Mouse (Mus musculus) adipose tissue, adult 10 weeks (tissue): ENCODE results near the gene Igsf8. TPM values are rescaled to one million over a fixed set of nuclear protein-coding genes. Genes with fewer than 3 reads are reported as not detected.

ENCODE experiments used
- polyA plus RNA-seq: library from polyadenylated mRNA; stranded (reverse); fragments of 350-450 nt; fragmentation: Illumina TruSeq; extraction: RNeasy Lipid Tissue Mini Kit (QIAGEN cat#74804); gene quantifications from one replicate; pipeline ENCODE4 v1.2.3, GENCODE M21; 2014; ENCODE audit warnings: low read depth, low replicate concordance

Igsf8 gene
- 34.2 TPM for polyA plus RNA-seq

GRCm38 (mm10) chr1:172261477-172262078 is at the start of gene Igsf8:
Gene Igsf8 (plus strand): TSS chr1:172261641.

GRCm38 (mm10) chr1:172219451-172220406 is 41.7 kb upstream of the Igsf8 start, which contains the start of gene Casq1:
Gene Casq1 (minus strand): TSS chr1:172219868.

GRCm38 (mm10) chr1:172258314-172258713 is 3.1 kb upstream of the Igsf8 start, which contains the start of gene Atp1a4:
Gene Atp1a4 (minus strand): TSS chr1:172258414.

GRCm38 (mm10) chr1:172297611-172298537 is 36.4 kb downstream of the Igsf8 start, which contains the start of gene Atp1a2:
Gene Atp1a2 (minus strand): TSS chr1:172298064.

GRCm38 (mm10) chr1:172329131-172329530 is 67.7 kb downstream of the Igsf8 start, which contains the start of gene Kcnj9:
Gene Kcnj9 (minus strand): TSS chr1:172329318.

GRCm38 (mm10) chr1:172340729-172341321 is 79.4 kb downstream of the Igsf8 start, which contains the start of gene Kcnj10:
Gene Kcnj10 (plus strand): TSS chr1:172341210.

Other genes starting within 250 kb of the Igsf8 start
- 4.7 TPM for gene Vangl2, start 233.2 kb upstream of the Igsf8 start, polyA plus RNA-seq
- not detected for gene Nhlh1, start 204.1 kb upstream of the Igsf8 start, polyA plus RNA-seq
- 188 TPM for gene Copa, start 179.1 kb upstream of the Igsf8 start, polyA plus RNA-seq
- gene Ncstn, start 178.8 kb upstream of the Igsf8 start, polyA plus RNA-seq = 134 TPM
- gene Pex19, start 134.9 kb upstream of the Igsf8 start, polyA plus RNA-seq = 124 TPM
- gene Dcaf8, start 113.6 kb upstream of the Igsf8 start, polyA plus RNA-seq = 109 TPM
- gene Pea15a, start 54.8 kb upstream of the Igsf8 start, polyA plus RNA-seq = 156 TPM
- 1.7 TPM for gene Casq1, start 41.8 kb upstream of the Igsf8 start, polyA plus RNA-seq
- gene Atp1a4, start 3.2 kb upstream of the Igsf8 start, polyA plus RNA-seq = 7.1 TPM
- 153 TPM for gene Atp1a2, start 36.4 kb downstream of the Igsf8 start, polyA plus RNA-seq
- 1.3 TPM for gene Kcnj9, start 67.7 kb downstream of the Igsf8 start, polyA plus RNA-seq
- 0.19 TPM for gene Kcnj10, start 79.6 kb downstream of the Igsf8 start, polyA plus RNA-seq
- 7.4 TPM for gene Pigm, start 114.9 kb downstream of the Igsf8 start, polyA plus RNA-seq
- gene Slamf9, start 213.7 kb downstream of the Igsf8 start, polyA plus RNA-seq = 11.2 TPM
- gene Igsf9, start 220.1 kb downstream of the Igsf8 start, polyA plus RNA-seq = 13.9 TPM
- gene Tagln2, start 238.4 kb downstream of the Igsf8 start, polyA plus RNA-seq = 261 TPM